Mouse (Mus musculus): ENCODE results near the gene Nr2f1. TPM values are rescaled to one million over a fixed set of nuclear protein-coding genes. Genes with fewer than 3 reads are reported as not detected.
A peak's percentile ranks its signal among the peaks of the same experiment; 100 is the strongest.

Gene Nr2f1
- polyA plus RNA-seq, 1 experiment from 2014 or later, result 10.9 TPM

DNA sequence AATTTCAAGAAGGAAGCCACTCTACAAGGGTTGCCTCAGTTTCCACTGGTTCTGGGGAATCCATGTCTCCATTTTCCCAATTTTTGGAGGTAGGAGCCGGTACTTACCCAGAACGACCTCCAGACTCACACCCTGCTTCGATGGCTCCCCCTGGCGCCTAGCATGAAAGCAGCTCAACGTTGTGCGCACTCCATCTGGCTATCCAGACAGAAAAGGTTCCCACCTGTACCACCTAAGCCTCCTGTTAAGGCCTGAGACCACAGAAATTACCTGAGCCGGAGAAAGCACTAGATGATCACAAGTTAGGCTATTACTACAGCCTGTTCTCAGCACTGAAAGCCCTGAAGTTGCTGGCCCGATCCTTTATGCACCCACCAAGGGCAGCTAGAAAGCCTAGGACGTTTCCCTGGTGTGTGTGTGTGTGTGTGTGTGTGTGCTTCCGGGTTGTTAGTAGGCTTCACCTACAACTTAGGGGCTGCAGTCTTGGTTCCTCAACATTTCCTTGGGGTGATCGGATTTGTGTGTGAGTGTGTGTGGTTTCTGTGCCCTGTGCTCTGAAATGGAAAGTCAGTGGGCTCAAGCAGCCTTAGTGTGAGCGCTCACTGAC lies 13.1 kb downstream of the Nr2f1 start:
- Histone ChIP-seq H3K4me1 (ENCODE audit: control insufficient read depth, insufficient read depth, low read length) (0 out of 2 replicates have a peak, but pooled peaks cover under 1% of the 10 kb centered on the region), H3K27me3 (ENCODE audit: control insufficient read depth, insufficient read depth, low read length) (peaks cover 83% of the 10 kb centered on the region), H3K9me3 (replicated peaks; ENCODE audit: control insufficient read depth, low read length) (no peaks in the 10 kb centered on the region), H3K36me3 (ENCODE audit: control insufficient read depth, insufficient read depth, low read length) (no peaks in the 10 kb centered on the region), H3K27ac (ENCODE audit: low read depth, low read length) (no peak overlapping the region), H3K4me2 (no peak overlapping the region), H3K9ac (ENCODE audit: low read depth, low read length) (no peak overlapping the region), H3K4me3 (ENCODE audit: low read depth, low read length) (no peak overlapping the region)
- no peak for ATAC-seq (replicated peaks; ENCODE audit: insufficient number of reproducible peaks, low FRiP score, low TSS enrichment)
- WGBS (ENCODE audit: insufficient replicate concordance), result 16% methylated on average over 12 of the region's 12 CpGs

DNA sequence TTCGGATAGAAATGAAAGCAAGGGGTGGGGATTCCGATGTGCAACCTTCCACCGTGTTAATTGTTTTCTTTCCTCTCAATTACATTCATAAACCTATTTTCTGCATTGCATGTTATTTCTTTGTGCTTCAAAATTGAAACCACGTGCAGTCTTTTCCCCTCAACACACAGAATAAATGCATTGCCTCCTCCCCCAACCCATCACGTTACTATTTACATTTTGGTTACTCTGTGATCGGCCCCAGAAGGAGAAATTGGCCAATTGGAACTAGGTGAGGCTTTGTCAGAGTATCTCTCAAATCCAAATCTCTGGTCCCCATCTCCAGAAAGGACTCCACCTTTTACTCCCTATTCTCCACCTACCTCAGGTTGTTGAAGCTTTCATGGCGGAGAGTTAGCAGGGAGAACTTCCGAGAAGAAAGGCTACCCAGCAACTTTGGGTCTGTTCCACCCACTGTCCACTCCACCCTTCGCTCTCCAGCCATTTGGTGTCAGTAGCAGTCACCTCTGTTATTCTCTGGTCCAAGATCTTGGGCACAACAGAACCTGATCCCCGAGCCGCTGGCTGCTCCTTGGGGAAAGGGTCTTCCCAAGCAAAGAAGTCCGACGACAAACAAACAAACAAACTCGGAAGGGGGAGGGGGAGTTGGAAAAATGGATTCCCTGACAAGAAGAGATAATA lies 14.6 kb downstream of the Nr2f1 start:
- Histone ChIP-seq H3K4me1 (ENCODE audit: control insufficient read depth, insufficient read depth, low read length) (peaks cover 6% of the 10 kb centered on the region; the same call in 1 of the 2 replicates), H3K9me3 (replicated peaks; ENCODE audit: control insufficient read depth, low read length) (no peaks in the 10 kb centered on the region), H3K4me3 (ENCODE audit: low read depth, low read length) (no peak overlapping the region), H3K36me3 (ENCODE audit: control insufficient read depth, insufficient read depth, low read length) (no peaks in the 10 kb centered on the region), H3K27ac (ENCODE audit: low read depth, low read length) (no peak overlapping the region), H3K27me3 (ENCODE audit: control insufficient read depth, insufficient read depth, low read length) (peaks cover 81% of the 10 kb centered on the region), H3K9ac (ENCODE audit: low read depth, low read length) (no peak overlapping the region), H3K4me2 (no peak overlapping the region)
- WGBS (ENCODE audit: insufficient replicate concordance), result 7% methylated on average over 14 of the region's 14 CpGs
- no peak for ATAC-seq (replicated peaks; ENCODE audit: insufficient number of reproducible peaks, low FRiP score, low TSS enrichment)

DNA sequence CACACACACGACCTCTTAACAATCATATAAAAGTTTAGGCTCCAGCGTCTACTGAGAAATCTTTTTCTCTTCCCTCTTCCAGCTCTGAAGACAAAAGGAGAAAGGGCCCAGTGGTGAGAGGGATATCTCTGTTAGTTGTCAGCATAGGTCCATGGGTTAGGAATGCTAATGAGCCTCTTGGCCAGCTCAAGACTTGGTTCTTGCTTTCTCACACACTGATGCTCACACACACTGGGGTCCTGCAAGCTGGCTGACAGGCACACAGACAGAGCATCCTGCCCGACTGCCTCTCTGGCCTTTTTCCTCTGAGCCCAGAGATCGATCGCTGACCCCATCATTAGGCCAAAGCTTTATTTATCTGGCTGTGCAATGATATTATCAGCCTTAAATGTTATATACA lies 15.6 kb downstream of the Nr2f1 start:
- peaks cover 87% of the 10 kb centered on the region for H3K27me3 ChIP-seq (ENCODE audit: control insufficient read depth, insufficient read depth, low read length)
- H3K4me3 ChIP-seq (ENCODE audit: low read depth, low read length), result no peak overlapping the region
- peaks cover 11% of the 10 kb centered on the region for H3K4me1 ChIP-seq (ENCODE audit: control insufficient read depth, insufficient read depth, low read length)
- H3K4me2 ChIP-seq, result no peak overlapping the region
- 11% methylated on average over 5 of the region's 5 CpGs for WGBS (ENCODE audit: insufficient replicate concordance)
- no peak overlapping the region for H3K9ac ChIP-seq (ENCODE audit: low read depth, low read length)
- no peak overlapping the region for H3K27ac ChIP-seq (ENCODE audit: low read depth, low read length)
- no peak for ATAC-seq (replicated peaks; ENCODE audit: insufficient number of reproducible peaks, low FRiP score, low TSS enrichment)
- H3K36me3 ChIP-seq (ENCODE audit: control insufficient read depth, insufficient read depth, low read length), result no peaks in the 10 kb centered on the region
- H3K9me3 ChIP-seq (replicated peaks; ENCODE audit: control insufficient read depth, low read length), result no peaks in the 10 kb centered on the region

DNA sequence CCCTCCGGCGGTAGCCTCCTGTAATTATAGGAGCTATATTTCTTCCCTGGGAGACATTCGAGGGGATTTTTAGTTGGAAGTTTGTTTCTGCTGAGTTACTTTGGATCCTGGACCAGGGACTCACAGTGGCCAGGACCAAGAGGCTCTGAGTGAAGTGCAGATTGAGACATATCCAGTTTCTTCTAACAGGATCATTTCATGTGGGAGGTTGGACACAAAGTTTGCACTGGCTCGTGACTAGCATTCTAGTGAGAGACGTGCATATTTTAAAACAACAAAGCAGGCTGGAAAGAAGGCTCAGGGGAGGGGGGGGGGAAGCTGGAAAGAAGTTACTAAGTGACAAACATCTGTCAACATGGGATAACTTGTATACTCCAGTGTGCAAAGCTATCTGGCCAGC lies 16.6 kb downstream of the Nr2f1 start:
- H3K4me1 ChIP-seq (ENCODE audit: control insufficient read depth, insufficient read depth, low read length), result peaks cover 11% of the 10 kb centered on the region
- no peak overlapping the region for H3K9ac ChIP-seq (ENCODE audit: low read depth, low read length)
- no peak overlapping the region for H3K4me3 ChIP-seq (ENCODE audit: low read depth, low read length)
- no peak overlapping the region for H3K27ac ChIP-seq (ENCODE audit: low read depth, low read length)
- no peak overlapping the region for H3K4me2 ChIP-seq
- H3K9me3 ChIP-seq (replicated peaks; ENCODE audit: control insufficient read depth, low read length), result no peaks in the 10 kb centered on the region
- 3% methylated on average over 5 of the region's 5 CpGs for WGBS (ENCODE audit: insufficient replicate concordance)
- H3K27me3 ChIP-seq (ENCODE audit: control insufficient read depth, insufficient read depth, low read length), result peaks cover 86% of the 10 kb centered on the region
- no peak for ATAC-seq (replicated peaks; ENCODE audit: insufficient number of reproducible peaks, low FRiP score, low TSS enrichment)
- H3K36me3 ChIP-seq (ENCODE audit: control insufficient read depth, insufficient read depth, low read length), result no peaks in the 10 kb centered on the region

DNA sequence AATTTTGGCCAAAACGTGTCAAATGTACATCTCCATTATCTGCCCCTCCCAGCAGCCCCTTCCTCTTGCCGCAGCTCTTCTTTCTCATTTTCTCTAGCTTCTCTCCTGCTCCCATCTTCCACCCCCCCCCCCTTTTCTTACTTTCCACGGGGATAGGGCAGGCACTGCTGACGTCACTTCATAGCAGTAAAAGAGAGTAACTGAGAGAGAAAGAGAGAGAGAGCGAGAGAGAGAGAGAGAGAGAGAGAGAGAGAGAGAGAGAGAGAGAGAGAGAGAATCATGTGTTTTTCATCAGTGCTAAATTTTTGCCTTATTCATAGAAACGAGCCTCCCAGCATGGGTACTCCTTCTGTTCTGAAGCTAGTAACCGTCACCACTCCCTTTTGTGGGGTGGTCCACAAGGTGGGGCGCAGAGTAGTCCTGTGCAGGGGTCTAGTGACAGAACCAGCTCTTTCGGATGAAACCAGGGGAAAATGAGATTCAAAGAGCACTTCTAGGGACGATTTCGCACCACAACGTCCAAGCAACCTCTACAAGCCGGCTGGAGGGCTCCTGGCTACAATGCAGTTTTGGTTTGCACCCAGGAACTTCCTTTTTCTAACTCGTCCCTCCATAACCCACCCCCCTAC lies 17.5 kb downstream of the Nr2f1 start:
- Histone ChIP-seq H3K9me3 (replicated peaks; ENCODE audit: control insufficient read depth, low read length) (no peaks in the 10 kb centered on the region), H3K27me3 (ENCODE audit: control insufficient read depth, insufficient read depth, low read length) (peaks cover 78% of the 10 kb centered on the region), H3K4me1 (ENCODE audit: control insufficient read depth, insufficient read depth, low read length) (peaks cover 11% of the 10 kb centered on the region), H3K36me3 (ENCODE audit: control insufficient read depth, insufficient read depth, low read length) (no peaks in the 10 kb centered on the region), H3K9ac (ENCODE audit: low read depth, low read length) (no peak overlapping the region), H3K4me2 (peak overlapping the region; percentile 61), H3K4me3 (ENCODE audit: low read depth, low read length) (no peak overlapping the region; the same call in 1 of the 2 replicates), H3K27ac (ENCODE audit: low read depth, low read length) (no peak overlapping the region)
- WGBS (ENCODE audit: insufficient replicate concordance), result 4% methylated on average over 14 of the region's 14 CpGs
- no peak for ATAC-seq (replicated peaks; ENCODE audit: insufficient number of reproducible peaks, low FRiP score, low TSS enrichment)

DNA sequence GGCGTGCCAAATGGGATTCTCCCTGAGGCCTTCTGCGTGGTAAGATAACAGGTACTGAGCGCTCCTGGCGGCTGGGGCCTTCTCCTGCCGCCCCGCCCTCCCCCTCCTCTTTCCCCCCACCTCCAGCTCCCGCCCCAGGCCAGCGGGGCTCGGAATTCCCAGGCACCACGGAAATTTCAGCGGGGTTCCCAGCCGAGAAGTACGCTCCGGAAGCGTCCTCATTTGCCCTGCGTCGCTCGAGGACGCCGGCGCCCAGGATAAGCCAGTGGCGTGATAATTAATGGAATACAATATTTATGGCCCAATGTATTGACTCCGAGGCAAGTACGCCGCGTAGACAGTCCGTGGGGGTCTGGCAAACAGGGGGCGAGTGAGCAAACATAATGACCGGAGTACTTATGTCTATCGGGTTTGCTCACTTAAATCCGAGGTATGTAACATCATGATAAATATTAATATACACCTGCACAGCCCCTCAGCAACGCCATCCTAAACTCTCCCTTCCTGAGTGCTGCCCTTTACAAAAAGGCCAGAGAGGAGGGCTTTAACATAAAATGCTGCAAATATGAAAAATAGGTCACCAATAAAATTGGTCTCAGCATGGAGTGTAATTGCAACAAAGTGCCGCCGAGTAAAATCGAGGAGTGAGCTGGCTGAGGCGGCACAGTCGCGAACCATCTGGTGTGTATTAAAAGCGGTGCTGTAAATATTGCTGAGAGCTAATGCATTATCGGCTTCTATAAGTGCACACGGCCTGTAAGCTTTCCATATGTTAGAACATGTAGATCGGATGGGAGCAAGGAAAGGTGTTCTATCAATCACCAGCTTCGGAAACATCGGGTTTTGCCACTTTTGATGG lies 18.3 kb downstream of the Nr2f1 start:
- Histone ChIP-seq H3K9ac (ENCODE audit: low read depth, low read length) (no peak overlapping the region), H3K36me3 (ENCODE audit: control insufficient read depth, insufficient read depth, low read length) (no peaks in the 10 kb centered on the region), H3K9me3 (replicated peaks; ENCODE audit: control insufficient read depth, low read length) (no peaks in the 10 kb centered on the region), H3K4me2 (peak overlapping the region; percentile 61), H3K4me3 (ENCODE audit: low read depth, low read length) (peak overlapping the region; percentile 16), H3K27ac (ENCODE audit: low read depth, low read length) (no peak overlapping the region), H3K4me1 (ENCODE audit: control insufficient read depth, insufficient read depth, low read length) (peaks cover 11% of the 10 kb centered on the region), H3K27me3 (ENCODE audit: control insufficient read depth, insufficient read depth, low read length) (peaks cover 77% of the 10 kb centered on the region)
- no peak for ATAC-seq (replicated peaks; ENCODE audit: insufficient number of reproducible peaks, low FRiP score, low TSS enrichment)
- under 1% methylated on average over 44 of the region's 44 CpGs for WGBS (ENCODE audit: insufficient replicate concordance)

DNA sequence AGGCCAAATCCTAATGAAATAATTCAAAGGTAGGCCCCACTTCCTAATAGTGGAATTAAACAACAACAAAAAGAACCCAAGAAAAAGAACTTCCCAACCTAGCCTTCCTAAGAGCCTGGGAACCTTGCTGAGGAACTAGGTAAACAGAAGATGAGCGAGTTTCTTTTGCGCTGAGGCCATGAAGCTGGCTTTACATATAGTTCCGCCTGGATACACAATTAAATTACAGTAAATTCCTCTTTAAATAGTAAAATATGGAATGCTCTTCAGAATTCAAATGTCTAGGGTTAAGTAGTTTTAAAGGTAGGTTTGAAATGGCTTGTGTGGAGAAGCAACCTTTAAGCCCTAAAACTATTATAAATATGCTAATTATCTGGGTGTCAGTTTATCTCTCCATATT lies 19.3 kb downstream of the Nr2f1 start:
- no peak for ATAC-seq (replicated peaks; ENCODE audit: insufficient number of reproducible peaks, low FRiP score, low TSS enrichment)
- Histone ChIP-seq H3K9me3 (replicated peaks; ENCODE audit: control insufficient read depth, low read length) (no peaks in the 10 kb centered on the region), H3K4me2 (no peak overlapping the region), H3K4me3 (ENCODE audit: low read depth, low read length) (no peak overlapping the region), H3K9ac (ENCODE audit: low read depth, low read length) (no peak overlapping the region), H3K36me3 (ENCODE audit: control insufficient read depth, insufficient read depth, low read length) (no peaks in the 10 kb centered on the region), H3K27ac (ENCODE audit: low read depth, low read length) (no peak overlapping the region), H3K4me1 (ENCODE audit: control insufficient read depth, insufficient read depth, low read length) (peaks cover 11% of the 10 kb centered on the region), H3K27me3 (ENCODE audit: control insufficient read depth, insufficient read depth, low read length) (peaks cover 76% of the 10 kb centered on the region)
- WGBS (ENCODE audit: insufficient replicate concordance), result 32% methylated on average over 3 of the region's 3 CpGs
